Mouse (Mus musculus) adrenal gland (tissue): ENCODE data around the gene Dnhd1.

Experiments used
- intact Hi-C: fragments of 180-260 bp; cut with DNase I; formaldehyde crosslinking; loops from one replicate; pipeline ENCODE4 v1.15.1; 2025

Gene Dnhd1

DNA sequence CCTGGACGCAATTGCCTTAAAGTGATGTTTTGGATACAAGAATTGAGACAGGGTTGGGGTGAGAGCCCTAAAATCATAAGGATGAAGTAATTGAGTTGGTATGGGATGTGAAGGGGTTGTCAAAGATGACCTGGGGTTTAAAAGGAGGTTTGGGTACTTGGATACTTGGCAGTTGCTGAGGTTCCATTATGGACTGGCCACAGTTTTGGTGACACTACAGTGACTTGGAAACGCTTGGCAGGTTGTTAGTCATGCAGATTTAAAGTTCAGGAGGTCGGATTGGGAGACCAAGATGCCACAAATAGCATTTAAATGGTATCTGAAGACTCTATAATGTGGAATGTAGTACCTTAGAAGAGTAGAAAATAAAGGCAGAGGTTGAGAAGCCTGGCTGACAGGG, 87.0 kb downstream of the Dnhd1 start:
- intact Hi-C loops: loop anchor here (2.0 to 10.0 kb wide), 2 partner anchors 73 to 183 kb away; partner anchors contain the start of genes Mrpl17 and Smpd1

DNA sequence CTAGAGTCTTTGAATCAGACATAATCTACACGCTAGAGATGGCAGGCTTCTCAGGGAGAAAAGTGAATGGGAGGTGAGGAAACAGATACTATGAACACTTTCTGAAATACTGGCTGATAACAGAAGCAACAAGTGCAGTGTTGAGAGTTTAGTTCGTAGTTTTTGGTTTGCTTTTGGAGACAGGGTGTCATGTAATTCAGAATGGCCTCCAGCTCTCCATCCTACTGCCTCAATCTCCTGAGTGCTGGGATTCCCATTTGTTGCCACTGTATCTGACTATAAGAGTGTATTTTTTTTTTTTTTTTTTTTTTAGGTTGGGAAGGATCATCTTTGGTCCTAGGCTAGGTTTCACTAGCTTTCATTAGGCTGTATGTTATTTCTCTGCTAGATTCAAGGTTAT, 87.7 kb downstream of the Dnhd1 start:
- intact Hi-C loops: loop anchor here (10.0 kb wide), 1 partner anchor 183 kb away; the partner anchor contains the start of gene Smpd1

DNA sequence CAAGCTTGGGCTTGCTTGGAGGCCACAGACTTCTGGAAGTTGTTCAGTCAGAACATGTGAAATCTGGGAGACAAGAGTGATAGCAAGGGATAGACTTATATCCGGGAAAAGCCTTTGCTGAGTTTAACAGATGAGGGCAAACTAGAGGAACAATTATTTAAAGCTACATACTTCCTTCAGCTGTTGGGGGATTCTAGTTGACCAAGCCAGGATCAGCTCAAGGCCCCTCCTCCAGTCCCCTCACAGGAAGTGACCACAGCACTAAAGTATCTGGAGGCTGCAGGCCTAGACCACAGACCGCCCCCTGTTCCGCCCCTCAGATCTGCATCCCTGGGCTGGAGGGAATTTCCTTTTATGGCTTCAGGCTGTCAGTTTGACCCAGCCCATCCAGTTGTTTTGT, 88.3 kb downstream of the Dnhd1 start:
- intact Hi-C loops: loop anchor here (10.0 kb wide), 1 partner anchor 184 kb away; the partner anchor contains the start of gene Smpd1

DNA sequence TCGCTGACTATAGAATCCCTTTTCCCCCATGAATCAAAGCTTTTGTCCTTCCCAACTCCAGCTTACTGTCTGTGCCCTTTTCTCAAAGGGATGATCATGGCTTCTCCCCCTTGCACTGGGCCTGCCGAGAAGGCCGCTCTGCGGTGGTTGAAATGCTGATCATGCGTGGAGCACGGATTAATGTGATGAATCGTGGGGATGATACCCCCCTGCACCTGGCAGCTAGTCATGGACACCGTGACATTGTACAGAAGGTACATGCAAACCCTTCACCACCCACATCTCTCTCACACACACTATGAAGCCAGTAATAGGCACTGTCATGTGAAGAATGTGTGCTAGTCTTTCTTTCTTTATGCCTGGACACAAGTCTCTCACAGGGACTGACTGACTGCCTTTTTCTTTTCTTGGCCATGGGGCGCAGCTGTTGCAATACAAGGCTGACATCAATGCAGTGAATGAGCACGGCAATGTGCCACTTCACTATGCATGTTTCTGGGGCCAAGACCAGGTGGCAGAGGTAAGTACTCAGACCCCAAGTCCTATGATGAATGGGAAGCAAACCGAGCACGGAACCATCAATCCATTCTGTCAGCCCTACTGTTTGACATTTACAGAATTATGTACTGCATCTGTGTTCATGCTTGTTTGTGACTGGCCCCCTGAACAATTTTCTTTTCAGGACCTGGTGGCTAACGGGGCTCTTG, 89.6 kb downstream of the Dnhd1 start:
- intact Hi-C loops: loop anchor here (5.0 kb wide), 1 partner anchor 98 kb away; the partner anchor contains the start of genes Arfip2, Gm45799 and Timm10b

DNA sequence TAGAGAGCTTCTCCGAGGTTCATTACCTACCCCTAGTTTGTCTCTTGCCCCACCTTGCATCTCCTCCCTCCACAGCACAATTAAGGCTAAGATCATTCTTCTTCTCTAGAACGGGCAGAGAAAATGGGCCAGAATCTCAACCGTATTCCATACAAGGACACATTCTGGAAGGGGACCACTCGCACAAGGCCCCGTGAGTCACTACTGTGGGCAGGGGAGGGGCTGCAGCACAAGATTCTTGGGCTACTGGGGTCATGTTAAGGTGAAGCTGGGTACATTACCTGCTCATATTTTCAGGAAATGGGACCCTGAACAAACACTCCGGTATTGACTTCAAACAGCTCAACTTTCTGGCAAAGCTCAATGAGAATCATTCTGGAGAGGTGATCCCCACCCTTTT, 90.2 kb downstream of the Dnhd1 start:
- intact Hi-C loops: loop anchor here (5.0 kb wide), 1 partner anchor 99 kb away; the partner anchor contains the start of genes Arfip2, Gm45799 and Timm10b

DNA sequence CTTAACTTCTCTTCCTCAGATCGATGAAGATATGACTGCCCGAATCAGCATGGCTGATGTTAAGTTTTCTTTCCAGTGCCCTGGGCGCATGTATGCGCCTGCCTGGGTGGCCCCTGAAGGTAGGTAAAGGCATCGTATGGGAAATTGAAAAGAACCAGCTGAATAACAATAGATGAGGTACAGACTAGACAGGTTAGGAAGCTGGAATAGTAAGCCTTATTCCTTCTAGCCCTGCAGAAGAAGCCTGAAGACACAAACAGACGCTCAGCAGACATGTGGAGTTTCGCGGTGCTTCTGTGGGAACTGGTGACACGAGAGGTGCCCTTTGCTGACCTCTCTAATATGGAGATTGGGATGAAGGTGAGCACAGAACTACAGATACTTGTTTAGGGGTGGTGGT, 91.4 kb downstream of the Dnhd1 start:
- intact Hi-C loops: loop anchor here (5.0 kb wide), 1 partner anchor 100 kb away; the partner anchor contains the start of genes Arfip2, Gm45799 and Timm10b

DNA sequence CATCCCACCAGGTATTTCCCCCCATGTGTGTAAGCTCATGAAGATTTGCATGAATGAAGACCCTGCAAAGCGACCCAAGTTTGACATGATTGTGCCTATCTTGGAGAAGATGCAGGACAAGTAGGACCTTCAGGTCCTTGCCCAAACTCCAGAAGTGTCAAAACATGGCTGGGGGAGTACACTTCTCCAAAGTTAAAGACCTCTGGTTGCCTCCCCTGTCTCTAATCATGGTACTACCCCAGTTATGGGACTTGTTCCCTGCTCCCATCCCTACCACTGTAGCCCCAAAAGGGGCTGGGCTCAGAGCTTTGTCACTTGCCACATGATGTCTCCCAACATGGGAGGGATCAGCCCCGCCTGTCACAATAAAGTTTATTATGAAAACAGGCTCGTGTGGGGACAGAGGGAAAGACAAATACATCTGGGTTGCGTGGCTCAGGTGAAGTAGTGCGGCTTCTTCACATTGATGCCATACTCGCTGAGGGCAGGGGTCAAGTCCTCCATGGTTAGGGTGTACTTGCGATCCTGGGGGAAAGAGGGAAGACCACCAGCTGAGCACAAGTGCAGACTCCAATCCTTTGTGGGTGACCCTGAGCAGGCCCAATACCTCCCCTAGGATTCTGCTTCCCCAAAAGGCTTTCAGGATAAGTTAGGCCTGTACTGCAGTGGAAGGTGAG, 92.0 kb downstream of the Dnhd1 start:
- intact Hi-C loops: loop anchor here (5.0 kb wide), 1 partner anchor 100 kb away; the partner anchor contains the start of genes Arfip2, Gm45799 and Timm10b

DNA sequence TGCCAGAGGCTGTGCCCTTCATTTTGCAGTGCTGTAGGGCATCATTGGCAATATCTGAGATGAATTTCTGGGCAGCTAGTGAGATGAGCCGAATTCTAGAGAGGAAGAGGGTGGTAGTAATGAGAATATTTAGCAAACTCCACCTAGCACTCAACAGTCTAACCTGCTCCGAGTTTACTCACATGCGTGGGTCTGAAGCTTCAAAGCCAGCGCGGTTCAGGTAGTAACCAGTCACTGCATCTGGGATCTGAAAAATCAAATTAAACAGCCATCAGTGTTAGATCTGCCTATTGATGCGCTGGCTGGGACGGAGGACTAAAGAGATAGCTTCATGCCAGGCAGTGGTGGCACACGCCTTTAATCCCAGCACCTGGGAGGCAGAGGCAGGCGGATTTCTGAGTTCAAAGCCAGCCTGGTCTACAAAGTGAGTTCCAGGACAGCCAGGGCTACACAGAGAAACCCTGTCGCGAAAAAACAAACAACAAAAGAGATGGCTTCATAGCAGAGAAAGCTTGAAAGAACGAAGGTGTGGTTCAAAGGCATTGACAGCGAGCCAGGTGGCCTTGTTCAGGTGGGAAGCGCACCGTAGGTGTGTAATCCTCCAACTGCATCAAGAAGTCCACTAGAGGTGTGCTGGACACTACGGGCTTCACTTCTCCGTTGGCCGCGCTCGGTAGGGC, 92.8 kb downstream of the Dnhd1 start:
- intact Hi-C loops: loop anchor here (5.0 kb wide), 1 partner anchor 101 kb away; the partner anchor contains the start of genes Arfip2, Gm45799 and Timm10b

DNA sequence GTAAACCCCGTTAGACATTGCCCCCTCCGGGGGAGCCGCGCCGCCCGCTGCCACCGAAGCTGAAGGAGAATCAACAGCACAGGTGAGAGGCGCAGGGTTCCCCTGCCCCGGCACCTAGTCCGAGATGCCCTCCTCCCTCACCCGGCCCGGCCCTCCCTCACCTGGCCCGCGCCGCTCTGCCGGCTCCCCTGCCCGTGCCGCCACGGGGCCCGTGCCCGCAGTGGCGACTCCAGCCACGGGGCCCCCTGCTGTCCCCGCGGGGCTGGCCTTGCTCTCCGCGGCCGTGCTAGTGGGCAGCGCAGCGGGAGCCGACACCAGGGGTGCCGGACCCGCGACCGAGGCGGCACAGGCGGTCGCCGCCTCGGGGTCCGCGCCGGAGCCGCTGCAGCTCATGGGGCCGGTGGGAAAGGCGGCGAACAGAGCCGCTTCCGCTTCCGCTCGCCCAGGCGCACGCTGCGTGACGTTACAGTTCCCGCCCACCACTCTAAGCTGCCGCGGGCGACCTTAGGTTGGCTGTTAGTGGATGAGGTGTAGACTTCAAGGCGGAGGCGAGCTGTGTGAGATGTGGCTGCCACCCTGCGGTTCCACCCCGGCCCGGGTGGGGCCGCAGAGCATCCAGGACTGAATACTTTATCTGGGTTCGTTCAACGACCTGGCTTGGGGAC, 93.4 kb downstream of the Dnhd1 start, which contains the start of gene Taf10:
Gene Taf10 (minus strand): TSS at position 436 of the 665 bp plus-strand sequence.
- intact Hi-C loops: loop anchor here (5.0 kb wide), 1 partner anchor 102 kb away; the partner anchor contains the start of genes Arfip2, Gm45799 and Timm10b

DNA sequence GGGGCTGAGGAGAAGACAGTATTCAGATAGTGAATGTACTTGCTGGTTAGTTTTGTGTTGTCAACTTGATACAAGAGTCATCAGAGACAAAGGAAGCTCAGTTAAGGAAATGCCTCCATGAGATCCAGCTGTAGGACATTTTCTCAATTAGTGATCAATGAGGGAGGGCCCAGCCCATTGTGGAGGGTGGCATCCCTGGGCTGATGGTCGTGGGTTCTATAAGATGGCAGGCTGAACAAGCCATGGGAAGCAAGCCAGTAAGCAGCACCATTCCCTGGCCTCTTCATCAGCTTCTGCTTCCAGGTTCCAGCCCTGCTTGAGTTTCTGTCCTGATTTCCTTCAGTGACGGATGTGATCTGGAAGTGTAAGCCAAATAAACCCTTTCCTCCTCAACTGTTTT, 97.1 kb downstream of the Dnhd1 start:
- intact Hi-C loops: no loop called here

DNA sequence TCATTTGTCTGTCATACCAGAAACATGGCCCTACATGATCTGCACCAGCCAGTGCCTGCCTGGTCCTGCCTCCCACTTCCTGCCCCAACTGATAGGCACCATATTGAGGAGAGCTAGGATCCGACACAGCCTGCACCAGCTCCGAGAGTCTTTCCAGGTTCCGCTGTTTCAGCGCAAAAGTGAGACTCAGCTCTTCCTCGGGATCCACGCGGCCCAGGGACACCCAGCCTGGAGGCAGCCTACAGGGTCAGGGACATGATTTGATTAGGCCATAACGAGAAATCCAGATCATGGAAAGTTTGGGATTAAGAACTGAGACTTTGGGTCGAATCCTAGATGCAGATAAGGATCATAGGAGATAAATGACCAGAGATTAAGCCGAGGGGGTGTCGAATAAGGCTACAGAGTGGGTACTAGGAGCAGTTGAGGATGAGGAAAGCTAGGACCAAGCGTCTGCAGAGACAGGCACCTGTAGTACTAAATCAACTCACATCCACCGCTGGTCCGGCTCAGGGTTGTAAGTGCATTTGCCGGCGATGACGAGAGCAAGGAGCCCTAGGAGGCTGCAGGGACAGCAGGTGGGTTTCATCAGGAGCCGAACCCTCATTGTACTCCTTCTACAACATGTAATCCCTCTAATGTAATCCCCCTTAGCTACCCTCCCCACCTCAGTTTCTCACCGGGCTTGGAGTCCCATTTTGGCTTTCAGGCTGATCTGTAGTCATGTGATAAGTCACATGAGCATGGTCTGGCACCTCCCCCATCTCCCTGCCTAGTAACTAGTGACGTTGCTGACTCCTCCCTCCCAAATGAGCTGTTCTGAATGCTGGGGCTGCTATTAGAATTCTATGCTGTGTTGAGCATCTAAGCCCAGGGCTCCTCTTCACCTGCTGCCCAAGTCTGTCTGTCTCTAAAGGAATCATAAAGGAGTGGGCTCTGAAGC, 101.1 kb downstream of the Dnhd1 start, which contains the start of gene Tpp1:
Gene Tpp1 (minus strand): TSS at position 745 of the 943 bp plus-strand sequence.
- intact Hi-C loops: no loop called here

DNA sequence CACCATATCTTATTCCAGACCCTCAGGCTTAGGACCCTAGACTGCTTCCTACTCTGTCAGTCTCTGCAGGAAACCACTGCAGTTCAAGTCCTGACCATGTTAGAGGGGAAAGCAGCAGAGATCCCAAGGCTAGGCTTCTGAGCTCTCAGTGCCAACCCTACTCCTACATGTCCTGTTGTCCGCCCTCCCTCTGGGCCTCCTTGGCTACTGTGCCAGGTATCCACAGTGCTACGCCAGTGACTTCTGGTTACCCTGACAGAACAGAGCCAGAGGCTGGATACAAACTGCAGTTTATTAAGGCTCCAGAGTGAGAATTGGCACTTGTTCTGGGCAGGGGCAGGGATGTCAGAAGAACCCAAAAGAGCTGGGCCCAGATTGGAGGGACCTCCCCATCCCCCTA, 102.1 kb downstream of the Dnhd1 start:
- intact Hi-C loops: no loop called here

DNA sequence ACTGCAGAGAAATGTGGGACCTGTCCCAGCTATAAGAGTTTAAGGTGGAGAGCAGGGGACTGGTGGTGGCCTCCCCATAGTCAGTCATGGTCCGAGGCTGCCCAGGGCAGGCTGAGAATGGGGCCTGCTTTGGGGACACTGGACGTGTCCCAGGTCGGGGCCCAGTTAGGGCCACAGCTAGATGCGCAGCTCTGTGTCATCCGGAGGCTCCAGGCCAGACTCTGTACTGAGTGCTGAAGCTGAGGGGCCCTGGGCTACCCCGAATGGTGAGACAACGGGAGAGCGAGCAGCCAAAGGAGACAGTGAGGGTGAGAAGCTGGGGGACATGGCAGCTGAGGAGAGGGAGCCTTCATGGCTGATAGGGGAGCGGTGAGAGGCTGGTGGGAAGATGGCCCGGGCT, 102.7 kb downstream of the Dnhd1 start:
- intact Hi-C loops: no loop called here

DNA sequence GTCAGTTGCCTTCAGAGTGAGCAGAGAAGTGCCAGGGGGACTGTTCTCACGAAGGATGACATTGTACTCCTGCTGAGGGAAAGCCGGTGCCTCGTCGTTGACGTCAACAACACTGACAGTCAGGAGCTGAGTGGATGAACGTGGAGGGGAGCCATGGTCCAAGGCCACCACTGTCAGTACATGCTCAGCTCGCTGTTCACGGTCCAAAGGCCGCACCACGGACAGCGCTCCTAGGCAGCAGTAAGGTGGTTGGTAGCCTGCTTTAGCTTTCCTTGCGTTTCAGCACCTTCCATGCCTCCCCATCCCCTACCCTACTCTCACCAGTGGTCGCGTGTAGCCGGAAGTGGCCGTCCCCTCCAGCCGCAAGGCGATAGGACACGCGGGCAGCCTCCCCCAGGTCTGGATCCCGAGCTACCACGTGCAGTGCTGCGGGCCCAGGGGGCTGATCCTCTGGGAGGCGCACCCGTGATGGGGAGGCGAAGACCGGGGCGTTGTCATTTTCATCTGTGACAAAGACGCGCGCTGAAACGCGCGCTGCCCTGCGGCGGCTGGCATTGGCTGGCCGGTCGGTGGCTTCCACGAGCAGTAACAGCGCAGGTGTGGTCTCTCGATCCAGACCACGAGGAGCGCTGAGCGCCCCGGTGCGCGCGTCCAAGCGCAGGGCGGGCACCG, 111.3 kb downstream of the Dnhd1 start:
- intact Hi-C loops: no loop called here

DNA sequence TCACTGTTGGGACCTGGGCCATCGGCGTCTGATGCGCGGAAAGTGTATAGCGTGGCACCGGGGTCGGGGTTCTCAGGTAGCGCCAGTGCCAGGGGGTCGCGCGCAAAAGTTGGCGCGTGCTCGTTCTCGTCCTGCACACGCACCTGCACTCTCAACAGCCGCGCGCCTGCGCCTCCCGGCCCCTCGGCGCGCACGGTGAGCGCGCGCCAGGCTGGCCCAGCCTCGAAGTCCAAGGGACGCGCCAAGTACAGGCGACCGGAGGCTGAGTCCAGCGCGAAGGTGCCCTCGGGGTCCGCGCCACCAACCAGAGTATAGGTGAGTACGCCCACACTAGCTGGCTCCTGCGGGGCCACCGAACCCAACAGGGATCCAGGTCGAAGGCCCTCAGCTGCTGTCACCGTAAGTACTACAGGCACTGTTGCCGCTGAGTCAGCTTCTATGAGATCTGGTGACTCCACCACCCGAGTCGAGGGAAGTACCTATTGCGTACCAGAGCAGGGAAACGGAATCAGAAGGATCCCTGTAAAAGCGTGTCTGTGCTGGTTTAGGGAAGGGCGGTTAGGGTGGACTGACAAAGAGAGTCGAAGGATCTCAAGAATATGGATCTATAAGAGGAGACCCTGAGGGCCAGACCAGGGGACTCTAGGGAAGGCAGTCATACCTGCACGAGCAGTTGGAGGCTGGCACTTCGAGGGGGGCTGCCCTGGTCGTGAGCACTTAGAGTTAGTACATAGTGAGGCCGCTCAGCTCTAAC, 112.1 kb downstream of the Dnhd1 start:
- intact Hi-C loops: no loop called here

DNA sequence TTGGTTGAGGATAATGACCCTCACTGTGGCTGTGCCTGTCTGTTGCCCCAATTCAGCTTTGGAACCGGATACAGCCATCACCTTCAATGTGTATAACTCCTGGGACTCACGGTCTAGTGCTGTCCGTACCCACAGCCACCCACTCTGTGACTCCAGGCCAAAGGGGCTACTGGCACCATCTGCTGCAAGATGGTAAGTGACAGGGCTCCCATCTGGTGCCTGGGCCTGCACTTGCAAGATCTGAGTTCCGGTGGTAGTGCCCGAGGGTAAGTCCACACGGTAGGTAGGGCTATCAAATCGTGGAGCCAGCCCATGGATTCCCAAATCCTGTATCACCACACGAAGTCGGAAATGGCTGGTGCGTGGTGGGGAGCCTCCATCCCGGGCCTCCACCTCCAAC, 113.7 kb downstream of the Dnhd1 start:
- intact Hi-C loops: no loop called here

DNA sequence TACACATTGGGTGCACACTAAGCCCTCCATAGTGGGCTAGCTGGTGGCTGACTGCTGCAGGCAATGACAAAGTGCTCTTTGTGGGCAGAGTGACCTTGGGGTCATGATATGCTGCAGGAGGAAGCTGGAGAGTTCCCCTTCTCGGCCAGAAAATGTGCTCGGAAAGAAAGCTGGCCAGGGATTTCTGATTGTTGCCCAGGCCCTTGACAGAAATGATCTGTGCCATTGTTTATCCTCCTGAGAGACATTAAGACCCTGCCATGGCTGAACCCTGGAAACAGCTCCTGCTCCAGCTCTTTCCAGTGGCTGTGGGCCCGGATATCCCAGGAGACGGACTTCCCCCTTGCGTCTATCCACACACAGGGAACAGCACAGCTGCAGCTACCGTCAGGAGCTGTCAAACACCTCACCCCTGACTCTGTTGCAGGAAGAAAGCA, 117.1 kb downstream of the Dnhd1 start:
- intact Hi-C loops: no loop called here

DNA sequence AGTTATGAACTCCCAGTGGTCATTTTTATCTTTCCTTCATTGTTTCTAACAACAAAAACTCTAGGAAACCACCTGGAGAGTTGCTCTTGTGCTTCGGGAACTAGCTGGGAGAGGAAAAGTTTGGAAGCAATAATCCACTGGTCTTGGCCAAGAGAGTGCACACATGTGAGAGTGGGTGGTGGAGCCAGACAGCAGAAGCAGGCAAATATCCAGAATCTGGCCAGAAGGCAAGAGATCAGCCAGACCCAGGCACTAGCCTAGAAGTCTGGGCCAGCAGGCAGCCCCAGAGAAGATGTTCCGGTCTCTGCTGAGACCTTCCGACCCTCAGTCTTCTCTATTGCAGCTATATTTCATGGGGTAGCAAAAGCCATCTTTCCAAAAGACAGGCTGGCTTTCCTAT, 119.3 kb downstream of the Dnhd1 start:
- intact Hi-C loops: no loop called here
